Mouse (Mus musculus) cerebellum, adult 11-12 months (tissue): ENCODE measurements around the gene Cux1.

Source experiments
- DNase-seq: peaks from one replicate; pipeline ENCODE4 v3.0.0; 2022

Cux1 gene

GRCm38 (mm10) chr5:136535204-136535603 lies 32.1 kb downstream of the Cux1 start:
- DNase-seq = no peak

- DNase-seq = no peak
These were observed 33.7 kb downstream of the Cux1 start for GRCm38 (mm10) chr5:136533371-136534276.

DNA sequence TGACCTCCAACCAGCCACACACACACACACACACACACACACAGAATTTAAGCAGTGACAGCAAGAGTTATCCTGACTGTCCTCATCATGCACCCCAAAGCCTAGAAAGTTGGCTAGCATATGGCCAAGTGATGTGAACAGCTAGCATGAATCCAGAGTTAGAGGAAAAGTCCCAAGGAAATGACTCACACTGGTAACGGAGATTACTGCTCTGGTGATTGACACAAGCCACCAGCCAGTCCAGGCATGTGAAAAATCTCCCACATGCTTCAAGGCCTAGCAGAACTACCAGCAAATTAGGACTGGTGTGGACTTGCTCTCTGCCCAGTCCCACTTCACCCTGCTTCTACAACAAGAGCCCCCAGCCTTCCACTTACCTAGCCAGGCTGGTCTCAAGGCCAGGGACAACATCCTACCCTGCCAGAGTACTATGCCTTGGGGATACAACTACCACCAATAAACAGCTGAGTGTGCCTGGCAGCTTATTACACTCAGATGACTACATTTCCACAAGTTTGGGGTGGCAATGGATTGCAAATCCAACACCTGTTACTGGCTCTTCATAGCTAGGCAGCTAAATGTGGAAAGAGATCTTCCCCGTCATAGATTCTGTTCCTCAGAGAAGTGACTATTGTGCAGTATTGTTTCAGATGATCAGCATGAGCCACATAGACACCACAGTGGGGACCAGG lies 35.5 kb downstream of the Cux1 start:
- DNase-seq = no peak

DNA sequence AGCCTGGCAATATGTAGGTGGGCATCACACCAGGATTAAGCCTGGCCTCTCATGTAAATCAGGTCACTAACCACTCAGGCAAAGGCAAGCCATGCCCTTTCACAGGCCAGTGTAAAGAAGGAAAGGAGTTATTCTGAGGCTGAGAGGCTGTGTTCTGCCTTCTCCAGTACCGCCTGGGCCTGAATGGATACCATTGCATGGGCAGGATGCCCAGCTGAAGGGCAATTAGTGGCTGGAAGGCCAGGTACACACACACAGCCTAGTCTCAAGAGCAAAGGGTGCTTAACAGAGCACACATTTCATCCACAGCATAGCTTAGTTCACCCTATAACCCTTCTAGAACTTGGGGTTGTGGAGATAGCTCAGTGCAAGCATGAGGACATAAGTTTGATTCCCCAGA lies 36.4 kb downstream of the Cux1 start:
- no peak for DNase-seq

DNA sequence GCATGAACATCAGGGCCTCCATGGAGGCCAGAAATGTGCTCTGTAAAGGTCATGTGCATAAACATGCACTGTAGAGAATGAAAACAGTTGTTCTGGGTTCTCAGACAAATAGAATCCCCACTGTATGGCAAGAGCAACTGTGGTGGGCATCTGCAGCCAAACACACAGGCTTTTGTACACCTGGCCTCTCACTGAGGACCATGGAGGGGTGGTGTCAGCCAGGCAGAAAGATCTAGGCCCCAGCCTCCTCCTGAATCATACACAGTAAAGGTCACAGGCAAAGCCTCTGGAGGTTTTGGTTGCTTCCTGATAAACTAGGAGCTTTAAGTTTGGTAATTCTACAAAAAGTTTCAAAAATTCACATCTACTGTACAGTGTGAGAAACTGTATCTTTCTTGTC lies 38.1 kb downstream of the Cux1 start:
- DNase-seq = no peak

- DNase-seq = no peak
These were observed 39.4 kb downstream of the Cux1 start for GRCm38 (mm10) chr5:136527871-136528270.

DNA sequence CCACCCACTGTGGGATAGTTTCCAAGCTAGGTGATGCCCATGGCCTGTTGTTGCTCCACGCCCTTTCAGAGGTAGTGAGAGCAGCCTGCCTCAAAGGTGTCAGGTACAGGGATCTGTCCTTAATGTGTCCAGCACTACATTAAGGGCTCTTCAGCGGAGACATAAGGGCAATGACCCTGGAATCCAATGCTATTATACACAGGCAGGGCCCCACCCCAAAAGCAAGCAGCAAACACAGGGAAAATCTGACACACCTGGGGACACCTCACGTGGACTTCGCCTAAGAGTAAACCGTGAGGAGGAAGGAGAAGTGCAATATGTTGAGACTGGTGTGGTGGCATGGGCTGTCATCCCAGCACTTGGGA lies 40.8 kb downstream of the Cux1 start:
- DNase-seq = no peak

GRCm38 (mm10) chr5:136525896-136526544 lies 41.3 kb downstream of the Cux1 start:
- DNase-seq = no peak

GRCm38 (mm10) chr5:136522843-136523463 lies 44.3 kb downstream of the Cux1 start:
- no peak for DNase-seq

GRCm38 (mm10) chr5:136521656-136522055 lies 45.6 kb downstream of the Cux1 start:
- DNase-seq = no peak

- no peak for DNase-seq
These were observed 48.4 kb downstream of the Cux1 start for GRCm38 (mm10) chr5:136518648-136519437.

DNA sequence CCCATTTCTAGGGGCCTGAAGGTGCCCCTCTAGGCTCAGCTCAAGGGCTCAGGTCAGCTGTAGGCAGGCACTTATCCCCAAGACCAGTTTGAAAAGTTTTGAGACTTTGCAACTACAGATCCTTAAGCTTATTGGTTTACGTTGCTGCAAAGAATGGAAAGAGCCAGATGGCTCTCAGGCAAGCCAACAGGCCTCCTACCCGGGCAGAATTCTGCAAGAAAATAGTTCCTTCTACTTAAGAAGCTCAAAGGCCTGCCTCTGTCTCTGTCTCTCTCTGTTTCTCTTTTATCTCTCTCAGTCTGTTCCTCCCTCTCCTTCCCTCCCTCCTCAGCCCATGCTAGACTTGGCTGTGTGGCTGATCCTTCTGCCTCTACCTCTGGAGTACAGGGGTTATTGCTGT lies 49.8 kb downstream of the Cux1 start:
- DNase-seq = no peak

GRCm38 (mm10) chr5:136516593-136516992 lies 50.7 kb downstream of the Cux1 start:
- no peak for DNase-seq

- peak; percentile 60 for DNase-seq
These were observed 53.1 kb downstream of the Cux1 start for GRCm38 (mm10) chr5:136514049-136514677.

DNA sequence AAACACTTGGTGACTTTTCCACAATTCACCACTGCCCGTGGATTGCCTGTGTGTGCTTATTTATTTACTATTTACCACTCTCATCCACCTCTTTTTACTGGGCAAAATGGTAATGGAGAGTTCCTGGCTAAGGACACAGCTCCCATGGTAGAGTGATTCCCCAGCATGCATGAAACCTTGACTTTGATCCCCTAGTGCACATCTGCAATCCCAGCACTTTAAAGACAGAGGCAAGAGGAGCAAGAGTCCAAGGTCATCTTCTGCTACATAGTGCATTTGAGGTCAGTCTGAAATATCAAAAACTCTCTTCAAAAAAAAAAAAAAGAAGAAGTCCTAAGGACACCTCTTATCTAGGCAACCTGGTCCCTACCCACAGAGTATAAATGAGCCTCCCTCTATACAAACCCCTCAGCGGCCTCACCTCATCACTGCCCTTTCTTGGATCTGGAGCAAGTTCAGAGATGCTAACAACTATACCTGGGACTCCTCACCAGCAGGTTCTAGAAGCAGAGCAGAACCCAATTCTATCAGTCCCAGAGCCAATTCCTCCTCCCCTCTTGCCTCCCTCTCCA lies 55.1 kb downstream of the Cux1 start:
- DNase-seq = no peak

- DNase-seq = no peak
These were observed 55.9 kb downstream of the Cux1 start for GRCm38 (mm10) chr5:136511378-136511777.

DNA sequence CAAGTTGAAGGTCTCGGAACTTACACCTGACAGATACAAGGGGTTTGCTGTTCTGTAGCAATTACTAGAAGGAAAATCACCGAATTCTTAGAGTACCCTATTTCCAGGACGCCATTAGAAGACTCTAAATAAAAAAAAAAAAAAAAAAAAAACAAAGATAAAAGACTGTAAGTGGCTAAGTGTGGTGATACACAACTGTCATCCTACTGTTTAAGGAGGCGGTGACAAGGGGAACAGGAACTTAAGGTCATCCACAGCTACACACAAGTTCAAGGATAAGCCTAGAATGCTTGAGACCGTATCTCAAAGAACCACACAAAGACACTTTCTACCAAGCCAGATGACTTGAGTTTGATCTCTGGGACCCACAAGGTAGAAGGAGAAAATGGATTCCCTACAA lies 56.7 kb downstream of the Cux1 start:
- DNase-seq = no peak

GRCm38 (mm10) chr5:136507629-136508028 lies 59.7 kb downstream of the Cux1 start:
- DNase-seq = no peak

DNA sequence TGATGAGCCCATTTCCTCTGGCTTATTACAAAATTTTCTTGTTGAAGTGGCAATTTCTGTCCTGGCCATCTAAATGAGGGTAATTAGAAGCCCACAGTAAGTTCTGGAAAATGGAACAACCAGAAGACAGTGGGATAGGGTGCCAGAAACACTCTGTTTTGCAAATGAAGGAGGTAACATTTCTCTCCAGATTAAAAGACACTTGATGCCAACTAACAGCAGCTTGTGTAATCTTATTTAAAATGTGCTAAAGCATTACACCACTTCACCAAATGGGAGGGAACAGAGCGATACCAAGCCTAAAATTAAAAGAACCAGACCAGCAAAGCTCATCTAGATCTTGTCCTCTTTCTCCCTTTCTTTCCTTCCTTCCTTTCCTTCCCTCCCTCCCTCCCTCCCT lies 61.0 kb downstream of the Cux1 start:
- no peak for DNase-seq

DNA sequence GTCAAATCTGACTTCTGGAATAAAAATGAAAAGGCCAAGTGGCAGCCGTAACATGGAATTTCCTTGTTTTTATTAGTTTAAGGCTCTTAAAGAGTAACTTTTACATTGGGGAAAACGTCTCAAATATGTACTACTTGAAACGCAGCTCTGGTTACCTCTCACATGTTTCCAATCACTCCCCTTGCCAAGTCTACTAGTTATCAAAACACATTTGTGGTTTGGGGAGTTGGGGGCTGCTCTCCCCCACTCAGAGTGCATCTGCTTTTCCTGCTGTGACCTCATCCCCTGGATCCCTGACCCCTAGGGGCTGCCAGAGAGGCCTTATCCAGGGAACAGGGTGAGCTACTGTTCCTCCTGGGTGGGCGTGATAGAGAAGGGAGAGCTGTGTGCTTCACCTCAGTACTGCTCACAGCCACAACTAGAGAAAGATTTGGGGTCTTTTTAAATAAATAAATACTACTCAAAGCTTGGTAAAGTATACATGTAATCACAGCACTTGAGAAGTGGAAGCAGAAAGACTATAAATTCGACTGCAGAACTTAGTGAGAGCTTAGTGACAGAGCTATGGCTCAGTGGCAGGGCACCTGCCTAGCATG lies 64.7 kb downstream of the Cux1 start:
- DNase-seq = no peak

- peak; percentile 81 for DNase-seq
These were observed 66.9 kb downstream of the Cux1 start for GRCm38 (mm10) chr5:136500307-136500871.
